Mouse (Mus musculus): ENCODE measurements at regions not wholly inside any gene's neighbourhood (a gene's known extent, or its start where the extent isn't known, plus 50 kb on each side); places are given as distances from the start of the nearest gene placed in this dataset.

- no peak for TF ChIP-seq CTCF (IDR thresholded peaks at IDR 0.05; ENCODE audit: low read depth, low read length)
- no peak for TF ChIP-seq EP300 (IDR thresholded peaks at IDR 0.05; ENCODE audit: insufficient read depth, low read depth, low read length)
These were observed 319.9 kb downstream of the H2al1j start for GRCm38 (mm10) chrX:11647527-11647836.
